Comparison of ENCODE assay signal across 28 mouse cellular contexts in the genomic region with DNA sequence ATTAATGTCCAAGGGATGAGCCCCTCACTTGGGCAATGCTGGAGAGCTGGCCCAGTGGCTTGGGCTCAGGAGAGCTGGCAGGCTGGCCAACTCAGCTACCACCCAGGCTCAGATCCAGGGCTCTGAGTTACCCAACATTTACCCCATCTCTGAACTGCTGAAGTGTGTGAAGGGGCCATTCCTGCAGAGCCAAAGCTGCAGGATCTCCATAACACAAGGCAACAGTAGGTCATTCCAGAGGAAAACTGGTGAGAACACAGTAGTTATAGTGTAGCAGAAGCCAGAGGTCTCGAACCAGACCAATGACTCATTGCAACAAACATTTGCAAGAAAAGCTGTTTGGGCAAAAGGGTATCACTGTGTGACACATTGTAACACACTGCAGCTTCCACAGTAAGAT. TPM values are rescaled to one million over a fixed set of nuclear protein-coding genes. Genes with fewer than 3 reads are reported as not detected.
"Had no signal": no experiment of that assay in that cellular context is flagged by ENCODE, and none has a peak within 500 bp of the region (broad histone marks: within the 10 kb centered on the region; RNA-seq: fewer than 3 reads in every experiment).

No protein-coding gene starts in this region.

- H3K9ac ChIP-seq: kidney, embryonic 15.5 days; liver, embryonic 14.5 days; lung, embryonic 15.5 days had no signal

- H3K4me2 ChIP-seq: kidney, embryonic 15.5 days; liver, embryonic 11.5 days; lung, embryonic 15.5 days; midbrain, embryonic 11.5 days had no signal

- H3K4me3 ChIP-seq: kidney, embryonic 15.5 days; left cerebral cortex, adult 2 months; lung, embryonic 15.5 days had no signal

- H3K27me3 ChIP-seq: kidney, embryonic 15.5 days; lung, embryonic 15.5 days had no signal

- H3K36me3 ChIP-seq: kidney, embryonic 15.5 days; lung, embryonic 15.5 days had no signal

- H3K9me3 ChIP-seq: kidney, embryonic 15.5 days; lung, embryonic 15.5 days had no signal

- DNase-seq: kidney, adult 8-10 months; kidney, postnatal 10 days; kidney, postnatal 36 days; layer of hippocampus, postnatal 36 days; lung, adult 18-20 months; lung, postnatal 14 days; lung, postnatal 4 days; midbrain, embryonic 14.5 days; right cerebral cortex, postnatal 14 days; right cerebral cortex, postnatal 4 days; thymus, adult 18-20 months; thymus, postnatal 36 days had no signal

- H3K4me1 ChIP-seq: kidney, embryonic 15.5 days had no signal

- H3K27ac ChIP-seq: kidney, embryonic 15.5 days; left cerebral cortex, adult 2 months; liver, embryonic 14.5 days; lung, embryonic 15.5 days; stomach, postnatal 0 days had no signal

RNA-seq across cellular contexts. Expression of a gene that starts 43.2 kb away (rescaled TPM):
- total RNA-seq: layer of hippocampus, adult 8-10 months; layer of hippocampus, postnatal 10 days; layer of hippocampus, postnatal 36 days; left cerebral cortex, adult 2 months; left cerebral cortex, postnatal 10 days; left cerebral cortex, postnatal 36 days; megakaryocyte progenitor cell, adult 5-6 weeks; megakaryocyte-erythroid progenitor cell, adult 5-6 weeks; midbrain, postnatal 0 days had no signal
- polyA plus RNA-seq: midbrain, embryonic 11.5 days; midbrain, embryonic 14.5 days; midbrain, postnatal 0 days; neural tube, embryonic 11.5 days; neural tube, embryonic 14.5 days had no signal
